Mouse (Mus musculus) heart, embryonic 16.5 days (tissue): Measurements from ENCODE around the gene Bclaf3. TPM values are rescaled to one million over a fixed set of nuclear protein-coding genes. Genes with fewer than 3 reads are reported as not detected.
"Not testable (repeated sequence)": the region's sequence is repeated elsewhere in the genome, so short reads cannot be mapped to it uniquely, and the experiment has no call there.

ENCODE experiments used
- ATAC-seq: fragments of 200-750 bp; cut with Nextera tagmentation; replicated peaks from 2 replicates; pipeline ENCODE4 v1.8.0; 2017; ENCODE audit warnings: moderate number of reproducible peaks; ENCODE audit not compliant: insufficient read depth, low FRiP score; ENCODE audit errors: extremely low read depth
- H3K27ac ChIP-seq: fragments of 300-500 bp; sonication (generic); 2 replicates; pipeline ENCODE4 v1.5.1; 2014; ENCODE audit warnings: mild to moderate bottlenecking, low read length, control low read depth, moderate library complexity
- H3K27me3 ChIP-seq: fragments of 300-500 bp; sonication (generic); 2 replicates; pipeline ENCODE4 v1.6.1; 2014; ENCODE audit warnings: low read length, mixed read lengths; ENCODE audit not compliant: control insufficient read depth, insufficient read depth
- H3K36me3 ChIP-seq: fragments of 300-500 bp; sonication (generic); 2 replicates; pipeline ENCODE4 v1.6.1; 2014; ENCODE audit not compliant: control insufficient read depth, insufficient read depth
- H3K4me1 ChIP-seq: fragments of 300-500 bp; sonication (generic); 2 replicates; pipeline ENCODE4 v1.6.1; 2014; ENCODE audit warnings: low read length, mixed read lengths; ENCODE audit not compliant: control insufficient read depth, insufficient read depth
- H3K4me2 ChIP-seq: fragments of 300-500 bp; sonication (generic); 2 replicates; pipeline ENCODE4 v1.6.1; 2014; ENCODE audit warnings: low read depth, mild to moderate bottlenecking, control low read depth, low read length
- H3K4me3 ChIP-seq: fragments of 300-500 bp; sonication (generic); 2 replicates; pipeline ENCODE4 v1.5.1; 2014; ENCODE audit warnings: mild to moderate bottlenecking, control low read depth, low read length
- H3K9ac ChIP-seq: fragments of 300-500 bp; sonication (generic); 2 replicates; pipeline ENCODE4 v1.6.1; 2014; ENCODE audit warnings: low read length, control low read depth
- H3K9me3 ChIP-seq: fragments of 300-500 bp; sonication (generic); replicated peaks from 2 replicates; pipeline ENCODE4 v1.6.1; 2016; ENCODE audit warnings: low read length; ENCODE audit not compliant: control insufficient read depth
- WGBS: fragments of 180-500 bp; shearing (Covaris S2); extraction: QIAGEN DNeasy Blood & Tissue Kit; methylation state at CpG from one replicate; pipeline ENCODE4 v1.1.7; 2014; 5-methylcytosine and 5-hydroxymethylcytosine counted together
- polyA plus RNA-seq: library from polyadenylated mRNA; unstranded; fragments of >200 nt; fragmentation: Nextera tagmentation; extraction: Ambion mirVana; gene quantifications from 2 replicates; pipeline ENCODE4 v1.2.1, GENCODE M21; 2015

The Bclaf3 gene
- polyA plus RNA-seq = 10.7 and 11.8 TPM in 2 replicates

GRCm38 (mm10) chrX:159526388-159526787 lies at the start of gene Bclaf3:
Gene Bclaf3 (plus strand): TSS chrX:159526688.
- Histone ChIP-seq H3K4me2 (no peak within 1 kb of the TSS), H3K4me1 (no peaks in the 10 kb centered on the region), H3K9ac (no peak within 1 kb of the TSS), H3K9me3 (no peaks in the 10 kb centered on the region), H3K4me3 (no peak within 1 kb of the TSS), H3K27ac (no peak within 1 kb of the TSS), H3K36me3 (no peaks in the 10 kb centered on the region), H3K27me3 (no peaks in the 10 kb centered on the region)
- no peak for ATAC-seq
- WGBS = 74% methylated on average over 6 of the region's 6 CpGs

DNA sequence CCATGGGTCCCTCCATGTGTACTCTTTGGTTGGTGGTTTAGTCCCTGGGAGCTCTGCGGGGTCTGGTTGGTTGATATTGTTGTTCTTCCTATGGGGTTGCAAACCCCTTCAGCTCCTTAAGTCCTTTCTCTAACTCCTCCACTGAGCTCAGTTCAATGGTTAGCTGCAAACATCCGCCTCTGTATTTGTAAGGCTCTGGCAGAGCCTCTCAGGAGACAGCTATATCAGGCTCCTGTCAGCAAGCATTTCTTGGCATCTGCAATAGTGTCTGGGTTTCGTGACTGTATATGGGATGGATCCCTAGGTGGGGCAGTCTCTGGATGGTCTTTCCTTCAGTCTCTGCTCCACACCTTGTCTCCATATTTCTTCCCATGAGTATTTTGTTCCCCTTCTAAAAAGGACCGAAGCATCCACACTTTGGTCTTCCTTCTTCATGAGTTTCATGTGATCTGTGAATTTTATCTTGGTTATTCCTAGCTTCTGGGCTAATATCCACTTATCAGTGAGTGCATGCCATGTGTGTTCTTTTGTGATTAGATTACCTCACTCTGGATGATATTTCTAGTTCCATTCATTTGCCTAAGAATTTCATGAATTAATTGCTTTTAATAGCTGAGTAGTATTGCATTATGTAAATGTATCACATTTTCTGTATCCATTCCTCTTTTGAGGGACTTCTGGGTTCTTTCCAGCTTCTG lies 48.1 kb upstream of the Bclaf3 start:
- not testable (repeated sequence) for H3K4me1 ChIP-seq, H3K36me3 ChIP-seq, ATAC-seq, H3K27me3 ChIP-seq, H3K4me2 ChIP-seq, H3K4me3 ChIP-seq, H3K9ac ChIP-seq, H3K9me3 ChIP-seq, H3K27ac ChIP-seq
- WGBS = 58% methylated on average over 4 of the region's 4 CpGs

GRCm38 (mm10) chrX:159484247-159484646 lies 42.2 kb upstream of the Bclaf3 start:
- Histone ChIP-seq H3K4me3 (no peak overlapping the region), H3K4me1 (no peaks in the 10 kb centered on the region), H3K36me3 (no peaks in the 10 kb centered on the region), H3K9ac (no peak overlapping the region), H3K27ac (no peak overlapping the region), H3K27me3 (no peaks in the 10 kb centered on the region), H3K4me2 (no peak overlapping the region), H3K9me3 (no peaks in the 10 kb centered on the region)
- WGBS = 60% methylated on average over 1 of the region's 1 CpGs
- no peak for ATAC-seq

DNA sequence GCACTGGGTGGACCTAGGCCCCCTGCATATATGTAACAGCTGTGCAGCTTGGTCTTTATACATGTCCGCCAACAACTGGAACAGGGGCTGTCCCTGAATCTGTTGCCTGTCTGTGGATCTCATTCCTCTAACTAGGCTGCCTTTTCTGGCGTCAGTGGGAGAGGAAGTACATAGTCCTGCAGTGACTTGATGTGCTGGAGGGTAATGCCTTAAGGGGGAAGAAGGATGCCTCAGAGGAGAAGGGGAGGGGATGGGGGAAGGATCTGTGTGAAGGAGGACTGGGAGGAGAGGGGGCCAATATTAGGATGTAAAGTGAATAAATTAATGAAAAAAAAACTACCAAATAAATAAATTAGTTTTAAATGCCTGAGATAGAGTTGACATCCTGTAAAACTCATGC lies 23.3 kb upstream of the Bclaf3 start:
- WGBS = 38% methylated on average over 2 of the region's 2 CpGs
- no peak overlapping the region for H3K27ac ChIP-seq
- ATAC-seq = no peak
- H3K4me1 ChIP-seq = no peaks in the 10 kb centered on the region
- no peak overlapping the region for H3K4me2 ChIP-seq
- H3K27me3 ChIP-seq = no peaks in the 10 kb centered on the region
- H3K36me3 ChIP-seq = no peaks in the 10 kb centered on the region
- H3K9ac ChIP-seq = no peak overlapping the region
- no peaks in the 10 kb centered on the region for H3K9me3 ChIP-seq
- H3K4me3 ChIP-seq = no peak overlapping the region

DNA sequence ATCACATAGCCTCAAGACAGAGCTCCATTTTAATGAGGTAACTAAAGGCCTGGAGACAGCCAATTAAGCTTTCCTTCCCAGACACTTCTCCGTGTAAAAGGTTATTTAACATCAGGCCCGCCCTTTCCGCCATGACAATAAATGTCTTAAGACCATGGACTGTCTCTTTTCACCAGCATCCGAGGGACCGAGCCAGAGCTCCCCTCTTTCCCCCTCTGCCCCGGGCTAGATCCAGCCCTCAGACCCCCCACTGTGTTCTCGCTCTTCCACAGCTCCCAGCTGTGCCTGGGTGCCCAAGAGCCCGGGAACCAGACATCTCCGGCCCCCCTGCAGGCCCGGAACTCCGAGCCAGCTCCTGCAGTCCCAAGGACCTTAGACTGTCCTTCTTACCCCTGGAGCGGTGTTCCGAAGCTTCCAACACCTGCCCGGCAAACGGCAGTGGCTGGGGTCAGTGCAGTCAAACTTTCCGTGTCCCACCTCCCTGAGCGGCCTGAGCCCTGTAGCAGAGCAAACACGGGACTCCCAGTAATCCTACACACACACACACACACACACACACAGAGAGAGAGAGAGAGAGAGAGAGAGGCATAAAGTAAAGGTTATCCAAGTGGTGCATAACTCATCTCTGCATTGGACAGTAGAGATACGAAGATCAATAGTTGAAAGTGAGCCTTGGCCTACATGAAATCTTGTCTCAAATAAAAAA lies 18.0 kb upstream of the Bclaf3 start:
- Histone ChIP-seq H3K27ac (no peak overlapping the region), H3K4me3 (no peak overlapping the region), H3K27me3 (no peaks in the 10 kb centered on the region), H3K4me2 (no peak overlapping the region), H3K9me3 (no peaks in the 10 kb centered on the region), H3K4me1 (no peaks in the 10 kb centered on the region), H3K9ac (no peak overlapping the region), H3K36me3 (no peaks in the 10 kb centered on the region)
- no peak for ATAC-seq
- WGBS = 51% methylated on average over 19 of the region's 19 CpGs

DNA sequence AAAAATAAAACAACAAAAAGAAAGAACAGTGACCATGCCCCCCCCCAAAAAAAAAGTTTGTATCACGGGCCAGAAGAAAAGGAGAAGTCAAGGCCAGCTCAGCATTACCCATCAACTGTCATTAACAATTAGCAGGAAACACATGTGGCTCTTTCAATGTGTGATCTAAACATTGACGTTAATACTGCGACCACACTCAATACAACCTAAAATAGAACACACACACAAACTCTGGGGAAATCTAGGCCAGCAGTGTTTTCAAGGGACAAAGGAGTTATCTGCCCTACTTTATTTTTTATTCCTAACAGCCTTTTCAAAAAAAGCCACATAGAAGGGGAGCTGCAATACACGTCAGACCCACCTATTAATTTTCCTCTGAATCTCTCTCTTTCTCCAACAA lies 17.4 kb upstream of the Bclaf3 start:
- H3K4me2 ChIP-seq = no peak overlapping the region
- no peak overlapping the region for H3K4me3 ChIP-seq
- H3K9ac ChIP-seq = no peak overlapping the region
- H3K9me3 ChIP-seq = no peaks in the 10 kb centered on the region
- no peak overlapping the region for H3K27ac ChIP-seq
- no peaks in the 10 kb centered on the region for H3K4me1 ChIP-seq
- no peak for ATAC-seq
- H3K27me3 ChIP-seq = no peaks in the 10 kb centered on the region
- 68% methylated on average over 4 of the region's 4 CpGs for WGBS
- H3K36me3 ChIP-seq = no peaks in the 10 kb centered on the region

- Histone ChIP-seq H3K27ac (no peak overlapping the region), H3K9me3 (no peaks in the 10 kb centered on the region), H3K27me3 (no peaks in the 10 kb centered on the region), H3K4me3 (no peak overlapping the region), H3K4me2 (no peak overlapping the region), H3K36me3 (no peaks in the 10 kb centered on the region), H3K4me1 (no peaks in the 10 kb centered on the region), H3K9ac (no peak overlapping the region)
- 72% methylated on average over 19 of the region's 19 CpGs for WGBS
- no peak for ATAC-seq
Measured at GRCm38 (mm10) chrX:159509847-159510715, 16.4 kb upstream of the Bclaf3 start.

DNA sequence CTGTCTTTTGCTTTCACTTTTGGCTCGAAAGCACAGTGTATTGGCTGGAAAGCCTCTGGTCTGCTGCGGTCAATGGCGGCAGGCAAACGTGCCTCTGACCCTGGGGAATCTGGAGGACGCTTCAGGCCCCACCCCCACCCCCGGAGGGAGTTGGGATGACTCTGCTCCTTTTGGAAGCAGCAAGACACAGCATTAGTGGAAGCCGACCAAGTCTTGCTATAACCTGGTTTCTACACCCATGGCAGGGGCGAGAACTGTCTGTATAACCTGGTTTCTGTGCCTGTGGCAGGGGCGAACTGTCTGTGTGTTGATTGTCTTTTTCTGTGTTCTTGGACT lies 15.8 kb upstream of the Bclaf3 start:
- H3K9me3 ChIP-seq = no peaks in the 10 kb centered on the region
- no peaks in the 10 kb centered on the region for H3K27me3 ChIP-seq
- no peak overlapping the region for H3K27ac ChIP-seq
- 62% methylated on average over 9 of the region's 9 CpGs for WGBS
- no peak for ATAC-seq
- H3K4me3 ChIP-seq = no peak overlapping the region
- H3K36me3 ChIP-seq = no peaks in the 10 kb centered on the region
- H3K9ac ChIP-seq = no peak overlapping the region
- H3K4me2 ChIP-seq = no peak overlapping the region
- H3K4me1 ChIP-seq = no peaks in the 10 kb centered on the region

GRCm38 (mm10) chrX:159515599-159515998 lies 10.9 kb upstream of the Bclaf3 start:
- 80% methylated on average over 6 of the region's 6 CpGs for WGBS
- Histone ChIP-seq H3K9ac (no peak overlapping the region), H3K9me3 (no peaks in the 10 kb centered on the region), H3K36me3 (no peaks in the 10 kb centered on the region), H3K4me1 (no peaks in the 10 kb centered on the region), H3K27me3 (no peaks in the 10 kb centered on the region), H3K4me2 (no peak overlapping the region), H3K4me3 (no peak overlapping the region), H3K27ac (no peak overlapping the region)
- no peak for ATAC-seq
